Mouse (Mus musculus): ENCODE results near the gene 3110009E18Rik.

GRCm38 (mm10) chr1:120138923-120139540 is 18.0 kb downstream of the 3110009E18Rik start:
- TF ChIP-seq CTCF (IDR thresholded peaks at IDR 0.05; ENCODE audit: borderline replicate concordance, control insufficient read depth, extremely low read depth, insufficient read depth, low read length, poor library complexity) = no peak
- no peak for TF ChIP-seq POLR2A (IDR thresholded peaks at IDR 0.05; ENCODE audit: control insufficient read depth, extremely low read depth, insufficient read depth, low read length, poor library complexity)
